Mouse (Mus musculus) testis, adult 2 months (tissue): ENCODE data around the gene Faim2.

Experiments
- CTCF ChIP-seq: fragments of 200-500 bp; IDR thresholded peaks from 2 replicates; pipeline ENCODE4 v1.5.1; 2012; ENCODE audit warnings: low read depth, mild to moderate bottlenecking, inconsistent platforms, low read length, moderate library complexity; ENCODE audit not compliant: control insufficient read depth, insufficient read depth, insufficient replicate concordance
- POLR2A ChIP-seq: fragments of 200-500 bp; IDR thresholded peaks from 2 replicates; pipeline ENCODE4 v1.6.1; 2012; ENCODE audit warnings: low read depth, mild to moderate bottlenecking, inconsistent platforms, low read length, moderate library complexity; ENCODE audit not compliant: control insufficient read depth

DNA sequence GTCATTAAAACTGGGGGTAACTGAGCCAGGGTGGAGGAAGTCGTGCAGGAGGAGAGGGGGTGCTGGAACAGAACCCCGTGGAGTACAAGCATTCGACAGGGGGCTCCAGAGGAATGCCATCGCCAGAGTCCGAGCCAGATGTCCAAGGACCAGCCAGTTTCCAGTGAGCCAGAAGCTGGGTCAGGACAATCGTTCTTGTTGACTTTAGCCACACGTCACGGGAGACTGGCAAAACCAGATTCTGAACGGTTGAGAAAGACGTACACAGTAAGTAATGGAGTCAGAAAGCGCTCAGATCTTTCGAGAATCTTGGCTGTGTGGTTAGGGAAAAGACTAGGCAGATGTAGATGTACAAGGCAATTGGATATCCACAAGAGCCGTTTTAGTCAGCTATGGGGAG, 64.8 kb downstream of the Faim2 start:
- no peak for TF ChIP-seq CTCF
- no peak for TF ChIP-seq POLR2A
